Mouse (Mus musculus): ENCODE results near the gene Mef2d.

Gene Mef2d

GRCm38 (mm10) chr3:88137821-88138220, 4.4 kb upstream of the Mef2d start:
- DNase-seq (ENCODE audit: low spot score in 2 of 2), result peak in 1 of 2 experiments; percentile 36

- DNase-seq (ENCODE audit: low spot score in 2 of 2), result peak; percentile 69 to 87
Observed at GRCm38 (mm10) chr3:88138336-88139242, 3.6 kb upstream of the Mef2d start.

DNA sequence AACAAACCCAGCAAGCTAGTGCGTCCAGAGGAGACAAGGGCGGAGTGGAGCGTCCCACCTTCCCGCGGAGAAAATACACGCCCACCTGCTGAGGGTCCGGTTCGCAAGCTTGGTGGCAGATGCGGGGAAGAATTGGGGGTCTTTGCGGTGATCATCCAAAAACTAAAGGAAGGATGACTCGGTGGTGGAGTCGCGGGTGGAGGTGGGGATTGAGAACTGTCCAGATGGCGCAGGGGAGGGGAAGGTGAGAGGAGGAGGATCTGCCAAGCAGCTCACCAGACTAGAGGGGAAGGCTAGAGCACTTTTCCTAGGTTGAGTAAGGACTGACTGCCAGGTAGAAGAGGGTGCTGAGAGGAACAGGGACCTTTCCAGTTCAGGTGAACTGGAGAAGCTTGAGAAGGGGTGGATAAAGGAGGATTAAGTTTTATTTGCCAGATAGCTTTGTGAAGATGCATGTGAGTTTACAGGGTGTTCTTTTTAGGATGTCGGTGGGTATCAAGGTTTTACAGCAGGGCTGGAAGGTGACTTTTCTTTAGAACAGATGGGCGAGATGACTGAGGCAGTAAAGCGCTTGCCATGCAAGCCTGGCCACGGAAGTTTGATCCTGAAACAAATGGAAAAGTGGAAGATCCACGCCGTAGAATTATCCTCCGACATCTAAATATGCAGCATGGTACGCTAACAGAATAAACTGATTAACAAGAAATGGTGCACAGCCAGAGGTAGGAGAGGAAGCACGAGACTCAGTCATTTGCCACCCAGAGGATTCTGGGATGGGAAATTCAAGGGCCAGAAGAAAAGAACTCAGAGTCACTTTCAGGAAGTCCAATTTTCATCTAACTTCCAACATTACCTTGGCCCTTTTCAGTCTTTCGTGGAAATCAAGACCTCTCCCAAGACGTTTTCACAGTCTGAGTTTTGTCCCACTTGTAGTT, 2.7 kb upstream of the Mef2d start:
- peak; percentile 33 to 42 for DNase-seq (ENCODE audit: low spot score in 2 of 2)

- DNase-seq (ENCODE audit: low spot score in 2 of 2), result peak in 1 of 2 experiments; percentile 17
Observed at GRCm38 (mm10) chr3:88140178-88140902, 1.8 kb upstream of the Mef2d start.

DNA sequence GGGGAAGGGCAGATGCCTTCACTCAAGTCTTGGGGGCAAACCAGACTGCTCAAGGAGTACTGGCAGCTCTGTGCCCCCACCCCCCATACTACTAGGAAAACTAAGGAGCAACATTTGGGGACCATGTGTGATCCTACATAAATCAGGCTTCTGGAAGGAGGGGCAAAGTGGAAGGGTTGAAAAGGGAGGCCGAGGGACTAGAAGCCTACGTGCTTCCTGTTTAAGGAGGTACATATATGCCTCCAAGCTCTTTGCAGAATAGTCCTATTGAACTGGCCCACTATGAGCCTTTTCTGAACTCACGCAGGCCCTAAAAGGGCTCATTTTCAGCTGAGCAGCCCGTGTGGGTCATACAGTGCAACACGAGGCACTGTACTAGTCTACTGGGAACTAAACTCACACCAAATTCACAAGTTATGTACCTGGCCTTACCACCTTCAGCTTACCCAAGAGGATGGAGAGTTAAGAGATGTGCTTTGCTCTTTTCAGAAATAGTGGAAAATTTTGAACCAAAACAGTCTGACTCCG, 1.2 kb upstream of the Mef2d start:
- DNase-seq (ENCODE audit: low spot score in 2 of 2), result peak in 1 of 2 experiments; percentile 25

- no peak for DNase-seq (ENCODE audit: low spot score in 2 of 2)
Observed at GRCm38 (mm10) chr3:88141439-88141786, 759 bp upstream of the Mef2d start.

DNA sequence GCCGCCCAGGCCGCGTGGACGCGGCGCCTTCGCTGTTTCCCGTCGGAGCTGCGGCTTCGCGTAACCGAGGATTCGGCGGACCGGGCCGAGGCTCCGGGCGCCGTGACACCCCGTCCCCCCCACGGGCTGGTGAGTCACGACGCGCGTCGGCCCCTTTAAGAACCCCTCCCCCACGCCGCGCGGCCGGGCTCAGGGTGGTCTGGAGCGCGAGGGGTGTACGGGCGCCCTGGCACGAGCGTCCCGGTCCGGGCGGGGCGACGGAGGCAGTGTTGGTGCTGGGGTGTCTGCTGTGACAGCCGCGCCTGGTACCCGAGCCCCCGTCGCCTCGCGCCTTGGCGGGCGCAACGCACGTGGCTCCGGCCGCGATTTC, 359 bp downstream of the Mef2d start:
- DNase-seq (ENCODE audit: low spot score in 2 of 2), result peak in 1 of 2 experiments; percentile 75

DNA sequence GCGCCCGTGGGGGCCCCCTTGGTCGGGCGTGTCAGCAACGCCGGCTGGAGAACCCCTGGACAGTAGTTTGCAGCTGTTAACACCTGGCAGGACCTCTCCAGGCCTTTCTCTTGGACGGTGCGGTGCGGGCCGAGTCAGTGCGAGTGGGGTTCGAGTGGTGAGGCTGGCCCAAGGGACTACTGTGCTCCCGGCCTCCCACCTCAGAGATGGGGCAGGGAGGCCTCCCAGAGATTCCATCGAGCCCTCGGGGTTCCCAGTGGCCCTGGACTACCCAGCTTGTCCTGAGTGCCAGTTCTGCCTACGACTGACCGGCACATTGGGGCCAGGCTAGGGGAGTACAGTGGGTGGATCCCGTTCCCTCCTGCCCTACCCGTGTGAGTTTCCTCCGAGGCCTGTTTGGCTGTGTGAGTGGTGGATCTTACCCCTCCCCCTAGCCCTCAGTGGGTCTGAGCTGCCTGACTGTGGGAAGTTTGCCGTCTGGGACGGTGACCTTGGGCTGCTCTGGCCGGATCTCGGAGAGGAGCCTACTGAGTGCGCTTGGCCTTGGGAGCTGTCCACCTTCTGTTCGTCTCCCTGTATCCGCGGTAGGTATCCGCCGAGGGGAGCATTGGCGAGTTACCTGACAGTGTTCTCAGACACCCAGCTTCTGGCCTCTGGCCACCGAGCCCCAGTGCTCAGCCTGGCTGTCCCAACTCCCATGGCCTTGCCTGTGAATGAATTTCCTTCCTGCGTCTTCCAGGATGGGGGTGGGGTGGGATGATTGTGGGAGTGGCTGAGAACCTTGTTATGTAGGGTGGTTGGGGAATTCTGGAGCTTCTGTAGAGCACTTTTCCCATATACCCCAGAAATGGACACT, 972 bp downstream of the Mef2d start:
- peak; percentile 60 to 72 for DNase-seq (ENCODE audit: low spot score in 2 of 2)

- DNase-seq (ENCODE audit: low spot score in 2 of 2), result peak; percentile 50 to 73
Observed at GRCm38 (mm10) chr3:88143961-88144486, 1.9 kb downstream of the Mef2d start.

DNA sequence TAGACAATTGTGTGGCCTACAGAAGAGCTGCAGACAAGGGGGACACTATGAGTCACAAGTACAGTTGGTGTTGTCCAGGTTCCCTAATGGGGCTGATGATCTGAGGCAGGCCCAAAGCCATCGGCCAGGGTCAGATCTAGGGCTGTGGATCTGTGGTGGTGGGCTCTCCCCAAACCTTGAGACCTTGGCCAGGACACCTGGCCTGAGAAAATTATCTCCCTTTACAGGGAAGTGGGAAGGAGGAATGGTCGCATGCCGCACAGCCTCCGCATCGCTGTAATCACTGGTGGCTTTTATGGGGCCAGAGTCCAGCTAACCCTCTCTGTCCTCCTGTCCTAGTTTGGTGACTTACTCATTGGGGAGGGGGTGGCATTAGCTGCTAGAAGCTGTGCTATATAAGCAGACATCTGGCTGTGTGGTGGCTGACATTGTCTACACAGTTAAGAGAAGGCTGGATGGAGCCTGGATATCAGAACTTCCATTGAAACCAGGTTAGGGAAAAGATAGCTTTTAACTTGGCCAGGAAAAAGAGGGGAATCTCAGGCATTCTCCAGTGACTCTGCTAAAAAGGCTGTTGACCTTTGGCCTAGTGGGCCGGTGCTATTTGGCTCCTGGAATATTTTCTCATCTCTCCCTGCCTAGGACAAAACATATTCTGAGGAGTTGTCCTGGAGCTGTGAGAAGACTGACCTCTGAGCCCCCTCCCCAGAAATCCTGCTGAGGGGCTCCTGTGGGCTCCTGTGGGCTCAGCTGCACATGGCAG, 2.7 kb downstream of the Mef2d start:
- peak in 1 of 2 experiments; percentile 14 for DNase-seq (ENCODE audit: low spot score in 2 of 2)

- peak; percentile 32 to 35 for DNase-seq (ENCODE audit: low spot score in 2 of 2)
Observed at GRCm38 (mm10) chr3:88145411-88145782, 3.2 kb downstream of the Mef2d start.

GRCm38 (mm10) chr3:88145952-88146351, 3.8 kb downstream of the Mef2d start:
- DNase-seq (ENCODE audit: low spot score in 2 of 2), result peak; percentile 48 to 76

- peak in 1 of 2 experiments; percentile 31 for DNase-seq (ENCODE audit: low spot score in 2 of 2)
Observed at GRCm38 (mm10) chr3:88146376-88147112, 4.4 kb downstream of the Mef2d start.

GRCm38 (mm10) chr3:88147444-88147843, 5.3 kb downstream of the Mef2d start:
- DNase-seq (ENCODE audit: low spot score in 2 of 2), result peak; percentile 33 to 44

- peak in 1 of 2 experiments; percentile 17 for DNase-seq (ENCODE audit: low spot score in 2 of 2)
Observed at GRCm38 (mm10) chr3:88147866-88148265, 5.7 kb downstream of the Mef2d start.

- peak; percentile 32 to 67 for DNase-seq (ENCODE audit: low spot score in 2 of 2)
Observed at GRCm38 (mm10) chr3:88148354-88148753, 6.2 kb downstream of the Mef2d start.

GRCm38 (mm10) chr3:88148776-88149509, 6.8 kb downstream of the Mef2d start:
- DNase-seq (ENCODE audit: low spot score in 2 of 2), result peak; percentile 39 to 43

DNA sequence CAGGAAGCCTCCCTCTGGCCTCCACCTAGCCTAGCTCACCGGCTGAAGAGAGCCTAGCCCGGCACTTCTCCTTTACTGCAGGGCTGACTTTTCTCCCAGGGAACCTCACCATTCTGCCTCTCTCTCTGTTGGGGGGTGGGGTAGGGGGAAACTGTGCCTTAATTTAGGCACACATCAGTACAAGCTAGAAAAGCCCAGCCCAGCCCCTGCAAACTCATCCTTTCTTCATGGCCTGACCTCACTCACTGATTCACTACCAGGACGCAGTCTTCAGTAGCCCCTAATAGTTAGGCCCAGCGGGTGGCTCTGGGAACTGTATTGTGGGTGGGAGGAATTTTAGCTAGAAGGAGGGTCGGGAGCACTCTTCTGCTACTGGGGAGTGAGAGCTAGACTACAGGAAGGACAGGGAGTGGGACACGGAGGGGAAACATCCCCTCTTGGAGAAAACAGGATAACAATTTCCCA, 7.4 kb downstream of the Mef2d start:
- no peak for DNase-seq (ENCODE audit: low spot score in 2 of 2)

Measured in spleen, postnatal 10 days (tissue).